Mouse (Mus musculus) liver, adult 2 months (tissue): ENCODE measurements around the gene Usp24. TPM values are rescaled to one million over a fixed set of nuclear protein-coding genes. Genes with fewer than 3 reads are reported as not detected.

Experiments
- DNase-seq: peaks from one replicate; pipeline ENCODE4 v3.0.0-alpha.2; 2011; ENCODE audit warnings: low read depth, low spot score; ENCODE audit errors: extremely low read depth
- H3K27ac ChIP-seq: fragments of 200-500 bp; replicated peaks from 2 replicates; pipeline ENCODE4 v1.5.1; 2012; ENCODE audit warnings: low read depth, mild to moderate bottlenecking, control low read depth, inconsistent platforms, low read length; ENCODE audit not compliant: insufficient read depth
- H3K27me3 ChIP-seq: fragments of 200-500 bp; 2 replicates; pipeline ENCODE4 v1.6.1; 2012; ENCODE audit warnings: mild to moderate bottlenecking, moderate library complexity, low read length, inconsistent platforms; ENCODE audit not compliant: control insufficient read depth, insufficient read depth
- H3K36me3 ChIP-seq: fragments of 200-500 bp; 2 replicates; pipeline ENCODE4 v1.6.1; 2012; ENCODE audit warnings: low read length, inconsistent platforms; ENCODE audit not compliant: control insufficient read depth, insufficient read depth
- H3K4me1 ChIP-seq: fragments of 200-500 bp; 2 replicates; pipeline ENCODE4 v1.6.1; 2011; ENCODE audit warnings: low read length; ENCODE audit not compliant: control insufficient read depth, insufficient read depth
- H3K4me3 ChIP-seq: fragments of 200-500 bp; 2 replicates; pipeline ENCODE4 v1.5.1; 2011; ENCODE audit warnings: low read depth, mild to moderate bottlenecking, control low read depth, low read length, moderate library complexity; ENCODE audit not compliant: insufficient read depth
- H3K79me2 ChIP-seq: fragments of 200-500 bp; 2 replicates; pipeline ENCODE4 v1.6.1; 2012; ENCODE audit warnings: inconsistent platforms, mild to moderate bottlenecking, low read length, moderate library complexity; ENCODE audit not compliant: control insufficient read depth, insufficient read depth
- H3K9ac ChIP-seq: fragments of 200-500 bp; 2 replicates; pipeline ENCODE4 v1.6.1; 2012; ENCODE audit warnings: low read depth, mild to moderate bottlenecking, control low read depth, inconsistent platforms, low read length
- CTCF ChIP-seq: fragments of 200-500 bp; IDR thresholded peaks from 2 replicates; pipeline ENCODE4 v1.5.1; 2011; ENCODE audit warnings: low read depth, low read length, control low read depth
- POLR2A ChIP-seq: fragments of 200-500 bp; IDR thresholded peaks from 2 replicates; pipeline ENCODE4 v1.6.1; 2011; ENCODE audit warnings: low read length, control low read depth; ENCODE audit not compliant: insufficient read depth; ENCODE audit errors: extremely low read depth
- WGBS: fragments of 180-500 bp; shearing (Covaris S2); methylation state at CpG from one replicate; pipeline ENCODE4 v1.1.7; 2018; 5-methylcytosine and 5-hydroxymethylcytosine counted together
- polyA plus RNA-seq: library from polyadenylated mRNA; depleted of rRNA; stranded (reverse); fragments of >200 nt; gene quantifications from 2 replicates; pipeline ENCODE4 v1.2.3, GENCODE M21; 2012; rRNA removed
- total RNA-seq: library from RNA; depleted of rRNA; stranded (reverse); fragments of >200 nt; gene quantifications from 2 replicates; pipeline ENCODE4 v1.2.3, GENCODE M21; 2014; rRNA removed

Usp24 gene
- total RNA-seq (28.8 and 31.0 TPM in 2 replicates), polyA plus RNA-seq (6.9 and 8.1 TPM in 2 replicates)

- Histone ChIP-seq H3K4me1 (peaks cover 13% of the 10 kb centered on the region), H3K9ac (peak within 1 kb of the TSS; percentile 98), H3K4me3 (peak within 1 kb of the TSS; percentile 95), H3K36me3 (no peaks in the 10 kb centered on the region), H3K79me2 (peaks cover 25% of the 10 kb centered on the region), H3K27me3 (no peaks in the 10 kb centered on the region), H3K27ac (peak within 1 kb of the TSS; percentile 89)
- under 1% methylated on average over 59 of the region's 60 CpGs for WGBS
- no peak for TF ChIP-seq CTCF
- peak; percentile 55 for TF ChIP-seq POLR2A
- DNase-seq: peak; percentile 51
These were observed at the start of gene Usp24 for GRCm38 (mm10) chr4:106315921-106316350. Gene Usp24, plus strand, starts transcription at chr4:106316213.

DNA sequence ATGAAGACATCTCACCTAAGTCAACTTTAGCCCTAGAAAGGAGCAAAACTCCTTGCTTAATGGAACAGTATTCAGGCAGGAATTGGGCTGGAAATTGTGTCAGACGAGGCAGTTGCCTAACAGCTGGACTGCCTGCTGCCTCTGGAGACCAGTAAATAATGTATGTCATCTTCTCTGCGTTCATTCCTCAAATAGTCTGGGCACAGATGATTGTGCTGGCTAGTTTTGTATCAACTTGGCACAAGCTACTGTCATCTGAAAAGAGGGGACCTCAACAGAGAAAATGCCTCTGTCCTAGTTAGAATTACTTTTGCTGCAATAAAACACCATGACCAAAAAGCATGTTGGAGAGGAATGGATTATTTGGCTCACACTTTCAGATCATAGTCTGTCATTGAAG lies 39.1 kb upstream of the Usp24 start:
- DNase-seq: no peak
- TF ChIP-seq CTCF (no peak), POLR2A (no peak)

DNA sequence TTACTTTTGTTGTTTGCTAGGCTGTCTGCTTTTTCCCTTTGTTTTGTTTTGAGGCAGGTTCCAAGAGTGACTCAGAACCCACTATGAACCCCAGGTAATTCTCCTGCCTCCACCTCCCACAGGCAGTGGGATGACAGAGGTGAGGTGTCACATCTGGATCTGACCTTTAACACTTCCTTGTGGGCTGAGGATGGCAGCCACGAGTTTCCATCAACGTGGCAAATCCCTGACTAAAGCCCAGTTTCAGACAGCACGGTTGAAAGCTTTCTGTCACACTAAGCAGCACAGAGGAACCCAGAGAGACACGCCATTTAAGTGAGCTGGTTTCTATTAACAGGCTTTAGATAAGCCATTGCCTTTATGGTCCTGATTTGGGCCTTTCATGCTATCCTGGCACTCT lies 36.8 kb upstream of the Usp24 start:
- 40% methylated on average over 4 of the region's 4 CpGs for WGBS
- Histone ChIP-seq H3K79me2 (no peaks in the 10 kb centered on the region), H3K9ac (no peak overlapping the region), H3K4me3 (no peak overlapping the region), H3K4me1 (no peaks in the 10 kb centered on the region), H3K27ac (no peak overlapping the region), H3K36me3 (no peaks in the 10 kb centered on the region), H3K27me3 (no peaks in the 10 kb centered on the region)
- no peak for TF ChIP-seq POLR2A
- no peak for TF ChIP-seq CTCF
- no peak for DNase-seq

More for the DNA sequence above, 39.1 kb upstream of the Usp24 start:
- H3K27ac ChIP-seq: no peak overlapping the region
- H3K9ac ChIP-seq: no peak overlapping the region
- no peak overlapping the region for H3K4me3 ChIP-seq
- H3K27me3 ChIP-seq: no peaks in the 10 kb centered on the region
- H3K36me3 ChIP-seq: no peaks in the 10 kb centered on the region
- H3K4me1 ChIP-seq: no peaks in the 10 kb centered on the region
- 35% methylated on average over 2 of the region's 2 CpGs for WGBS
- H3K79me2 ChIP-seq: no peaks in the 10 kb centered on the region

DNA sequence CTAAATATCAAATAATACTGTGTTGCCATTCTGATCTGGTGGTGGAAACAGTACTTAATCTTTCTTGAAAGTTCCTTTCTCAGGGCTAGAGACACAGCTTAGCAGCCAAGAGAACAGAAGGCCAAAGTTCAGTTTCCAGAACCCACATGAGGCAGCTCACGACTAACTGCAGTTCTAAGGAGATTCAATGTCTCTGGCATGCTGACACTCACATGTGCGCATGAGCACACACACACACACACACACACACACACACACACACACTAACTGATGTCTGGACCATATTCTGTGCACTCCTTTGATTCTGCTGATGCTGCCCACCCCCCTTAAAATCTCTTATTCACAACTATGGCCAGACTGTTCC lies 34.9 kb upstream of the Usp24 start:
- H3K27me3 ChIP-seq: no peaks in the 10 kb centered on the region
- no peak overlapping the region for H3K27ac ChIP-seq
- no peaks in the 10 kb centered on the region for H3K36me3 ChIP-seq
- TF ChIP-seq CTCF (no peak), POLR2A (no peak)
- no peak for DNase-seq
- no peaks in the 10 kb centered on the region for H3K4me1 ChIP-seq
- H3K9ac ChIP-seq: no peak overlapping the region
- 66% methylated on average over 2 of the region's 2 CpGs for WGBS
- H3K4me3 ChIP-seq: no peak overlapping the region
- no peaks in the 10 kb centered on the region for H3K79me2 ChIP-seq

DNA sequence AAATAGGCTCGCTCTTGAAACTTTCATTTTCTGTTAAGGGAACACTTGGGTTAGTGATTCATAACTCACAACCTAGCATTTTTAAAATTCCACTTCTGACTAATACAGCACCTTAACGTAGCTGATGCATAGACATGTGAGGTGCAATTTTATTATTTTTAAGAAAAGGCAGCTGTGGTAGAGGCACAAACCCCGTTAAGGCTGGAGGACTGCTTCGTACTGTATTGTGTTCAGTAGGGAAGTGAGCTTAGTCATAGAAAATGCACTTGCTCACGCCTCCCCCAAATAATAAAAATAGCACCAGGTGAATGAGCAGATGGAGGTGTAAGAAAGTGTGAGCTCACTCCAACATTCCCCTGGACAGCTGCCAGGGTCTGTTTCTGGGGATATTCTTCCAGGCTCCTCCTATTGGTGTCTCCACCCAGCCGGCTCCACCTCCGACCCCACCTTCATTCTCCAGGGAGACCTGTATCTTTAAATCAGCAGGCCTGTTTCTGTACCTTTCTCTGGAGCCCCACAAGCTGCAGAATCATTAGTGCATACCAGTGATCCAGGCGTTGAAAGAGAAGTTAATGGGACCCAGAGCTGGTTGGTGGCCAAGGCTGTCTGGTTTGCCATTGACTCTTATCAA lies 34.4 kb upstream of the Usp24 start:
- H3K27me3 ChIP-seq: no peaks in the 10 kb centered on the region
- H3K4me1 ChIP-seq: no peaks in the 10 kb centered on the region
- H3K9ac ChIP-seq: no peak overlapping the region
- H3K79me2 ChIP-seq: no peaks in the 10 kb centered on the region
- 83% methylated on average over 8 of the region's 8 CpGs for WGBS
- no peak for DNase-seq
- H3K27ac ChIP-seq: no peak overlapping the region
- no peak overlapping the region for H3K4me3 ChIP-seq
- TF ChIP-seq POLR2A: no peak
- TF ChIP-seq CTCF: no peak
- no peaks in the 10 kb centered on the region for H3K36me3 ChIP-seq

DNA sequence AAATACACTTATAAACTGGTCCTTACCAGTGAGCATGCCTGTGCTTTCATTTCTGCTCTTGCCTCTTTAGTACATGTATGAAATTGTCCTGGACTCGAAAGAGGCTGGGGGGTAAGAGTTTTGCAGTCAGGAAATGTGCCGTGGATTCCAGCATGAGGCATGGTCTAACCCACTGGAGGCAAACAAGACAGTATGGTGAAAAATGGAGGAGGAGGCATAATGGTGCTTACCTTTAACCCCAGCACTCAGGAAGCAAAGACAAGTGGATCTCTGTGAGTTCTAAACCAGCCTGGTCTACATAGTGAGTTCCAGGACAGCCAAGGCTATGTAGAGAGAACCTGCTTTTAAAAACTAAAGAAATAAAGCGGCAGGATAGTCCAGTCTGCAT lies 33.9 kb upstream of the Usp24 start:
- Histone ChIP-seq H3K4me1 (no peaks in the 10 kb centered on the region), H3K27ac (no peak overlapping the region), H3K27me3 (no peaks in the 10 kb centered on the region), H3K4me3 (no peak overlapping the region), H3K79me2 (no peaks in the 10 kb centered on the region), H3K9ac (no peak overlapping the region), H3K36me3 (no peaks in the 10 kb centered on the region)
- TF ChIP-seq CTCF (no peak), POLR2A (no peak)
- WGBS: 95% methylated on average over 3 of the region's 3 CpGs
- DNase-seq: no peak
